Mouse (Mus musculus): ENCODE results near the gene Mmab. TPM values are rescaled to one million over a fixed set of nuclear protein-coding genes. Genes with fewer than 3 reads are reported as not detected.

Gene Mmab
- 9.3 TPM for total RNA-seq (2023)

GRCm38 (mm10) chr5:114443566-114444367 is at the start of gene Mmab, which contains the start of gene Mvk:
Gene Mmab, minus strand, starts transcription at chr5:114444060.
Gene Mvk, plus strand, starts transcription at chr5:114444269.

Other genes with a start within 250 kb of the Mmab start
- not detected for gene Foxn4, start 170.3 kb downstream of the Mmab start, total RNA-seq (2023)
- 4.4 TPM for gene Myo1h, start 154.9 kb downstream of the Mmab start, total RNA-seq (2023)
- 115 TPM for gene Kctd10, start 63.6 kb downstream of the Mmab start, total RNA-seq (2023)
- 49.4 TPM for gene Ube3b, start 63.5 kb downstream of the Mmab start, total RNA-seq (2023)
- gene Mvk, start 209 bp upstream of the Mmab start, total RNA-seq (2023) = 22.9 TPM
- gene Fam222a, start 124.0 kb upstream of the Mmab start, total RNA-seq (2023) = 14.7 TPM
- gene Trpv4, start 214.4 kb upstream of the Mmab start, total RNA-seq (2023) = 0.23 TPM
- gene Gltp, start 246.9 kb upstream of the Mmab start, total RNA-seq (2023) = 106 TPM